Mouse (Mus musculus) C2C12 (cell line): ENCODE results near the gene Mgrn1. TPM values are rescaled to one million over a fixed set of nuclear protein-coding genes. Genes with fewer than 3 reads are reported as not detected.

Source experiments
- H3K27me3 ChIP-seq: one replicate; pipeline ENCODE4 v1.6.1; 2011; ENCODE audit not compliant: control insufficient read depth, insufficient read depth, insufficient read length
- H3K36me3 ChIP-seq: one replicate; pipeline ENCODE4 v1.6.1; 2011; ENCODE audit not compliant: control insufficient read depth, insufficient read depth
- H3K4me3 ChIP-seq: one replicate; pipeline ENCODE4 v1.5.1; 2011; ENCODE audit warnings: mild to moderate bottlenecking, control low read depth; ENCODE audit not compliant: poor library complexity, insufficient read depth, severe bottlenecking
- H3K79me2 ChIP-seq: one replicate; pipeline ENCODE4 v1.6.1; 2011; ENCODE audit not compliant: control insufficient read depth, insufficient read depth
- H3K79me3 ChIP-seq: one replicate; pipeline ENCODE4 v1.6.1; 2011; ENCODE audit warnings: low read depth, control low read depth
- H3ac ChIP-seq: one replicate; pipeline ENCODE3; 2011; ENCODE audit warnings: low read depth; ENCODE audit not compliant: control insufficient read depth, insufficient read length
- CEBPB ChIP-seq: IDR thresholded peaks from one replicate; pipeline ENCODE4 v1.6.1; 2011; ENCODE audit warnings: low read depth, mild to moderate bottlenecking, control low read depth, moderate library complexity
- CTCF ChIP-seq: IDR thresholded peaks from one replicate; pipeline ENCODE4 v1.5.1; 2011; ENCODE audit not compliant: control insufficient read depth, insufficient read depth, insufficient read length
- FOSL1 ChIP-seq: IDR thresholded peaks from one replicate; pipeline ENCODE4 v1.8.0; 2011; ENCODE audit warnings: mild to moderate bottlenecking, low read length; ENCODE audit not compliant: poor library complexity, insufficient read depth, severe bottlenecking
- MAX ChIP-seq: IDR thresholded peaks from one replicate; pipeline ENCODE4 v1.6.1; 2011; ENCODE audit warnings: mild to moderate bottlenecking, control low read depth
- MYOD1 ChIP-seq: IDR thresholded peaks from one replicate; pipeline ENCODE4 v1.6.1; 2011; ENCODE audit warnings: low read depth; ENCODE audit not compliant: control insufficient read depth, insufficient read length
- MYOG ChIP-seq: IDR thresholded peaks from one replicate; pipeline ENCODE4 v1.6.1; 2011; ENCODE audit not compliant: control insufficient read depth, insufficient read length; ENCODE audit errors: extremely low read depth
- USF1 ChIP-seq: IDR thresholded peaks from one replicate; pipeline ENCODE4 v1.6.1; 2011; ENCODE audit warnings: low read depth, mild to moderate bottlenecking, control low read depth, moderate library complexity
- polyA plus RNA-seq: library from polyadenylated mRNA; unstranded; fragments of >200 nt; fragmentation: generic; extraction: Trizol; gene quantifications from one replicate; pipeline ENCODE4 v1.2.1, GENCODE M21; 2012; ENCODE audit warnings: missing spikeins

Mgrn1 gene
- polyA plus RNA-seq, 1 experiment: 50.3 TPM

- Histone ChIP-seq H3K36me3 (peaks cover 24% of the 10 kb centered on the region), H3ac (no peak overlapping the region), H3K79me3 (peaks cover 17% of the 10 kb centered on the region), H3K27me3 (no peaks in the 10 kb centered on the region), H3K79me2 (peaks cover 38% of the 10 kb centered on the region), H3K4me3 (no peak overlapping the region)
- TF ChIP-seq MYOG (no peak), MAX (no peak), MYOD1 (no peak), FOSL1 (no peak), CEBPB (no peak), CTCF (no peak), USF1 (no peak)
Observed at GRCm38 (mm10) chr16:4957446-4957845, 71.4 kb downstream of the Mgrn1 start.

GRCm38 (mm10) chr16:4960260-4960659 is 74.2 kb downstream of the Mgrn1 start:
- no peak overlapping the region for H3ac ChIP-seq
- peaks cover 54% of the 10 kb centered on the region for H3K79me2 ChIP-seq
- peaks cover 8% of the 10 kb centered on the region for H3K36me3 ChIP-seq
- TF ChIP-seq FOSL1 (no peak), MYOD1 (no peak), MAX (no peak), USF1 (no peak), CEBPB (no peak), MYOG (no peak), CTCF (no peak)
- H3K79me3 ChIP-seq: peaks cover 30% of the 10 kb centered on the region
- no peak overlapping the region for H3K4me3 ChIP-seq
- no peaks in the 10 kb centered on the region for H3K27me3 ChIP-seq

DNA sequence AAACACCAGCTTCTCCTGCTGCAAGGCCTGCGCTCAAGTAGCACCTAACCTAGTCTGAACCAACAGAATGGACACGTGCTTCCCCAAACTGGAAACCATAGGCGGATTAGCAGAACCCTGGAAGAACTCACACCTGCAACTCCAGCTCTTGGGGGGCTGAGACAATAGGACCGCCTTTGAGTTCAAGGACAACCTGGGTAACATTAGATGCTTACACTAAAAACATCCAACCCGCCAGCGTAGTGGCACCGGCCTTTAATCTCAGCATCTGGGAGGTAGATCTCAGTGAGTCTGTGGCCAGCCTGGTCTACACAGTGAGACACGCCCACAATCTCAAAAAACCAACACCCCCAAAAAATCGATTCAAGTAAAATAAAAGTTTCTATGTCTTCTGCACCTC is 77.3 kb downstream of the Mgrn1 start:
- H3K36me3 ChIP-seq: no peaks in the 10 kb centered on the region
- TF ChIP-seq FOSL1 (no peak), CEBPB (no peak), MYOD1 (no peak)
- H3ac ChIP-seq: no peak overlapping the region
- peak overlapping the region; percentile 78 for H3K4me3 ChIP-seq
- H3K79me3 ChIP-seq: peaks cover 26% of the 10 kb centered on the region
- peaks cover 54% of the 10 kb centered on the region for H3K79me2 ChIP-seq
- no peaks in the 10 kb centered on the region for H3K27me3 ChIP-seq

- H3K36me3 ChIP-seq: no peaks in the 10 kb centered on the region
- H3K79me3 ChIP-seq: peaks cover 26% of the 10 kb centered on the region
Observed at GRCm38 (mm10) chr16:4963797-4964709, 78.0 kb downstream of the Mgrn1 start, which contains the start of gene Anks3. Gene Anks3, minus strand, starts transcription at chr16:4964205.

GRCm38 (mm10) chr16:4964731-4965391 is 78.8 kb downstream of the Mgrn1 start:
- H3K79me3 ChIP-seq: peaks cover 26% of the 10 kb centered on the region
- peak overlapping the region; percentile 78 for H3K4me3 ChIP-seq
- peak overlapping the region; percentile 71 for H3ac ChIP-seq
- no peaks in the 10 kb centered on the region for H3K36me3 ChIP-seq
- peaks cover 10% of the 10 kb centered on the region for H3K27me3 ChIP-seq
- H3K79me2 ChIP-seq: peaks cover 41% of the 10 kb centered on the region
- TF ChIP-seq USF1: no peak
- TF ChIP-seq MYOG: no peak
- no peak for TF ChIP-seq MYOD1
- TF ChIP-seq MAX: no peak
- TF ChIP-seq FOSL1: no peak
- TF ChIP-seq CEBPB: no peak
- no peak for TF ChIP-seq CTCF

More at GRCm38 (mm10) chr16:4963797-4964709, 78.0 kb downstream of the Mgrn1 start, which contains the start of gene Anks3:
- TF ChIP-seq USF1 (peak; percentile 11), MAX (peak; percentile 27), FOSL1 (no peak)
- Histone ChIP-seq H3K79me2 (peaks cover 50% of the 10 kb centered on the region), H3ac (peak within 1 kb of the TSS; percentile 74), H3K27me3 (peaks cover 3% of the 10 kb centered on the region), H3K4me3 (peak within 1 kb of the TSS; percentile 78)
